Comparison of ENCODE assay signal across 23 mouse cellular contexts in the genomic region with DNA sequence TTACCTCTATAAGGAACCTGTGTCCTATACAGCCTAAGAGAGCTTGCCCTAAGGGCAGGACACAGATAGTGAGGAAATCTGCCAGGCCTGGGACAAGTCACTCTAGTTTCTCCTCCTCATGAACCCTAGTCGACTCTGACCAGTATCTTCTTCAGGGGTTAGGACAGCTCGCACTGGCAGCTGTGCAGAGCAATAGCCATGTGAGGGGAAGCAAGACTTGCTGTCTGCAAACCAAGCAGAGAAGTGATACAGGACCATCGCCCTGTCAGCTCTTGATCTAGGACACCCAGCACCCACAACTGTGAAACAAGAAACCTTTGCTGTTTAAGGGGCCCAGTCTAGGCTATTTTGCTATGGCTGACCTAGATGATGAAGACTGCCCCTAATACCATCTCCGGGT. TPM values are rescaled to one million over a fixed set of nuclear protein-coding genes. Genes with fewer than 3 reads are reported as not detected.
DNase-seq lines count a peak whose midpoint lies in the region; TF ChIP-seq lines count a peak whose summit lies in the region.
"Had no signal": no experiment of that assay in that cellular context is flagged by ENCODE, and none has a peak within 500 bp of the region (broad histone marks: within the 10 kb centered on the region; RNA-seq: fewer than 3 reads in every experiment).

No protein-coding gene starts in this region.

- intact Hi-C loops in gastrocnemius, adult 2 months (cut with DNase I) = loop anchor here (5.0 kb wide), 1 partner anchor 117 kb away; no protein-coding TSS in a partner anchor

- peak; percentile 51 for DNase-seq in gastrocnemius, adult 2 months
- no peak for DNase-seq in gastrocnemius, postnatal 10 days
- no peak for DNase-seq in layer of hippocampus, adult 2 months (ENCODE audit: low spot score in 2 of 2)
- no peak for DNase-seq in layer of hippocampus, adult 18-20 months (ENCODE audit: low spot score in 2 of 2)
- DNase-seq in retina, embryonic 14.5 days (ENCODE audit: low spot score) = peak; percentile 8
- no peak for DNase-seq in spleen, adult 12 weeks (ENCODE audit: low spot score)
- DNase-seq in testis, postnatal 10 days (ENCODE audit: low spot score) = no peak
- DNase-seq: B cell, adult 2 months; cerebellum, adult 18-20 months; cerebellum, adult 9-10 months; heart, postnatal 36 days had no signal

- peak overlapping the region; percentile 72 for H3K27ac ChIP-seq in gastrocnemius, adult 2 months
- peak overlapping the region; percentile 90 for H3K27ac ChIP-seq in layer of hippocampus, adult 2 months
- H3K27ac ChIP-seq: forebrain, embryonic 10.5 days; forebrain, embryonic 13.5 days; heart, embryonic 15.5 days; hindbrain, embryonic 10.5 days; hindbrain, embryonic 13.5 days had no signal

- no peak overlapping the region for H3K4me3 ChIP-seq in gastrocnemius, adult 2 months
- H3K4me3 ChIP-seq in layer of hippocampus, adult 2 months = no peak overlapping the region
- H3K4me3 ChIP-seq: forebrain, embryonic 10.5 days; forebrain, embryonic 13.5 days; heart, embryonic 12.5 days; heart, embryonic 15.5 days; hindbrain, embryonic 10.5 days; hindbrain, embryonic 13.5 days had no signal

- TF ChIP-seq CTCF in gastrocnemius, adult 2 months (IDR thresholded peaks at IDR 0.05) = no peak
- no peak for TF ChIP-seq CTCF in layer of hippocampus, adult 2 months (conservative IDR thresholded peaks at IDR 0.05)

RNA-seq across cellular contexts. Expression of a gene that starts 29.1 kb away (rescaled TPM):
- total RNA-seq in gastrocnemius, adult 2 months (2021) = not detected
- not detected for total RNA-seq in gastrocnemius, postnatal 10 days (2021)
- not detected for total RNA-seq in layer of hippocampus, adult 2 months (2021)
- total RNA-seq in layer of hippocampus, adult 18-20 months (2021) = not detected
- total RNA-seq: adrenal gland, postnatal 10 days; CH12.LX; gastrocnemius, adult 8-10 months; granulocyte monocyte progenitor cell, adult 5-6 weeks; heart, adult 8-10 months; heart, postnatal 10 days; heart, postnatal 36 days had no signal

Comparison
In these comparisons a context has a peak if more than half of its experiments do, and no peak if none do; other contexts are left out.
1. DNase-seq: peak in gastrocnemius, adult 2 months (single experiment) and retina, embryonic 14.5 days (single experiment); none in gastrocnemius, postnatal 10 days (single experiment), layer of hippocampus, adult 2 months (0 of 2), layer of hippocampus, adult 18-20 months (0 of 2), spleen, adult 12 weeks (single experiment) and testis, postnatal 10 days (single experiment).